Mouse (Mus musculus): Measurements from ENCODE around the gene Preb. TPM values are rescaled to one million over a fixed set of nuclear protein-coding genes. Genes with fewer than 3 reads are reported as not detected.

Gene Preb
- polyA plus RNA-seq, 1 experiment from 2014 or later: 124 TPM

DNA sequence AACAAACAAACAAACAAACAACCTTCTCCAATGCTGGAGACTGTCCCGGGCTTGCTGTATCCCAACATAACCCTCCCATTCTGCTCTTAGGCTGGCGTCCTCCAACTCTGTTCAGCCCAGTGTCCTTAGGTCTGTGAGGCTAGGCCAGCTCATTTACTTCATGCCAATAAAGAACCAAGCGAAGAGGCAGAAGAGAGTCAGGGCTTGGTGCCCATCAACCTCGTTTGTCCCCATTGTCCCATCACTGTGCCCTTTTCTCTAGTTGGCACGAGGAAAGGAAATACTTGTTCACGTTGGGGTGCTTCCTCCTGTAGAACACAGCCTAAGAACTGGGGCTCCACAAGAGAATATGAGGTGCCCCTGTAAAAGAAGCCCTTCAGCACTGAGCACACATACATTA lies 8.5 kb downstream of the Preb start:
- no peak for ATAC-seq (ENCODE audit: low FRiP score, low read depth)
- Histone ChIP-seq H3K4me3 (no peak overlapping the region), H3K4me2 (no peak overlapping the region), H3K4me1 (replicated peaks) (peaks cover 21% of the 10 kb centered on the region), H3K27ac (replicated peaks) (no peak overlapping the region), H3K27me3 (no peaks in the 10 kb centered on the region), H3K36me3 (peaks cover 24% of the 10 kb centered on the region), H3K9me3 (no peaks in the 10 kb centered on the region), H3K9ac (no peak overlapping the region)
- WGBS: 79% methylated on average over 6 of the region's 6 CpGs

DNA sequence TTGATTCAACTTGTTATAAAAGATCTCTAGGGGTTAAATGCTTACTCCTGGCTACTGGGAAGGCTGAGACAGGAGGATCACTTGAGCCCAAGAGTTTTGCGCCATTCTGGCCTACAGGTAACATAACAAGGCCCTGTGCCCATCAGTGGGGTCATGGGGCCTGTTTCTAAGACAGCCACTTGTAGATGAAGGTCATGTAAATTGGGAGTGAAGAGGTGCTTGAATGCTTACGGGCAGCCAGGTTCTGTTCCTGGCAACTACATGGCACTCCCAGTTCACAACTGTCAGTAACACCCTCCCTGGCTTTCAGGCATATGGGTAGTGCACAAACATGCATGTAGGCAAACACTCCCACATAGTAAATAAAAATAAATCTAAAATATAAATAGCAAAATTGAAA lies 9.2 kb downstream of the Preb start:
- H3K36me3 ChIP-seq: peaks cover 21% of the 10 kb centered on the region
- no peaks in the 10 kb centered on the region for H3K27me3 ChIP-seq
- no peak overlapping the region for H3K4me3 ChIP-seq
- H3K9me3 ChIP-seq: no peaks in the 10 kb centered on the region
- 92% methylated on average over 2 of the region's 2 CpGs for WGBS
- no peak overlapping the region for H3K27ac ChIP-seq (replicated peaks)
- H3K9ac ChIP-seq: no peak overlapping the region
- H3K4me2 ChIP-seq: peak overlapping the region; percentile 76
- H3K4me1 ChIP-seq (replicated peaks): peaks cover 21% of the 10 kb centered on the region
- ATAC-seq (ENCODE audit: low FRiP score, low read depth): no peak

DNA sequence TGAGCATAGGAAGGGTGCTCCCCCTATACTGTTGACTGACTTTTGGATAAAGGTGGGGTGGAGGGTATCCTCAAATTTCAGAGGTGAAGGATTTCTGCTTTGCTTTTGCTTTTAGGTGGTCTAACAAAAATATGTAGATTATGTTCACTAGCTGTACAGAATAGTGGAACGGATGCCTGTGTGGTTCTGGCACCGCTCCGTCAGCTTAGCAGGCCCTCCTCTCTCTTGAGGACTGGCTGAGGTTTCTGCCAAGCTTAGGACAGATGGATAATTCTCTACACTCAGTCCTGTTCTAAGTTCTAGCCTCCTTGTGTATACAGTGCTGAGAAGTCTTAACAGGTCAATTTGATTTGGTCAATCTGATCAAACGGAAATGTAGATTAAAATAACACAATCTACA lies 9.7 kb downstream of the Preb start:
- Histone ChIP-seq H3K36me3 (peaks cover 17% of the 10 kb centered on the region), H3K4me2 (peak overlapping the region; percentile 76), H3K27ac (replicated peaks) (peak overlapping the region; percentile 80; the same call in 1 of the 2 replicates), H3K9ac (peak overlapping the region; percentile 38), H3K27me3 (no peaks in the 10 kb centered on the region), H3K4me1 (replicated peaks) (peaks cover 25% of the 10 kb centered on the region), H3K9me3 (no peaks in the 10 kb centered on the region), H3K4me3 (peak overlapping the region; percentile 47)
- ATAC-seq (ENCODE audit: low FRiP score, low read depth): no peak
- 53% methylated on average over 4 of the region's 4 CpGs for WGBS

DNA sequence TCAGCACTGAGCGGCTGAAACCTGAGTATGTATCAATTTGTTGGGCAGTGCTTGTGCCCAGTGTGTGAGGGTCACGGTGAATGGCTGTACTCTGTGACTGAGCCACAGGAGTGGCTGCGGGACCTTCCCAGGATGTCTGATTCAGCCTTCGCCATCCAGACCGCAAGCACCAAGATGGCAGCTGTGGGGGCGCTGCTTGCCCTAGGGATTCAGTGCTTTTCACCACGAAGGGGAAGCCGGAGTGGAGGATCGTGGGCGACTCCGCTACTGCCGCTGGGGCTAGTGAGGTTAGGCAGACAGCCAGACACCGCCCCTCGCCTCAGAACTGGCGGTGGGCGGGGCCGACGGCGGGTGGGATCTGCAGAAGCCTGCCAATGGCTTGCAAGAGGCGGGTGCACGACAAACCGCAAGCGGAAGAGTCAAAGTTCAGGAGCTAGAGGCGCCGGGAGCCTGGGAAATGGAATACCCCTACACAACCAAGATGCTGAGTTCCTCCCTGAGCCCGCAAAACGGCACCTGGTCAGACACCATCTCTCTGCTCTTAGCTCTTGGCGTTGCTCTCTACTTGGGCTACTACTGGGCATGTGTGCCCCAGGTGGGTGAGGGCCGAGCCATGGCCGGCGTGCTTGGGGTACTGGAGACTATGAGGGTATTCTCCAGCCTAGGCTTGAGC lies 10.4 kb downstream of the Preb start:
- WGBS: under 1% methylated on average over 31 of the region's 31 CpGs
- Histone ChIP-seq H3K9ac (peak overlapping the region; percentile 49), H3K9me3 (no peaks in the 10 kb centered on the region), H3K36me3 (peaks cover 10% of the 10 kb centered on the region), H3K27me3 (no peaks in the 10 kb centered on the region), H3K4me2 (peak overlapping the region; percentile 76), H3K4me3 (peak overlapping the region; percentile 47), H3K4me1 (replicated peaks) (peaks cover 30% of the 10 kb centered on the region), H3K27ac (replicated peaks) (peak overlapping the region; percentile 80)
- ATAC-seq (ENCODE audit: low FRiP score, low read depth): peak; percentile 79

DNA sequence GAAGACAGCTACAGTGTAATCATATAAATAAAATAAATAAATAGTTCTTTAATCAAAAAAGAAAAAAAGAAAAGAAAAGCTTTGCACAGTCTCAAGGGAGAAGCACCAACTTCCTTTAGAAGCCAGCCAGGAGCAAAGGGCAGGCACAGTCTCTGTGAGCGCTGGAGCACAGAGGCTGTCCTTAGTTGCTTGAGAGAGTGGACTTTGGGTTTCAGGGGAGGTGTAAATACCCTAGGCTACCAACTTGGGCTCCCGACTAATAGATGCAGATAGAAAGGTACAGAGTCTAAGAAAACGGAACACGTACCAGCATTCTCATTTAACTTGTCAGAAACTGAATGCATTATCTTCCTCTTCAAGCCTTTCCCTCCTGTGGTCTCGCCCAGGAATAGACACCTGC lies 11.5 kb downstream of the Preb start:
- peaks cover 36% of the 10 kb centered on the region for H3K4me1 ChIP-seq (replicated peaks)
- ATAC-seq (ENCODE audit: low FRiP score, low read depth): no peak
- H3K36me3 ChIP-seq: peaks cover 4% of the 10 kb centered on the region; the same call in 1 of the 2 replicates
- H3K9me3 ChIP-seq: no peaks in the 10 kb centered on the region
- WGBS: 73% methylated on average over 5 of the region's 5 CpGs
- no peak overlapping the region for H3K9ac ChIP-seq
- H3K27ac ChIP-seq (replicated peaks): no peak overlapping the region
- no peak overlapping the region for H3K4me2 ChIP-seq
- H3K4me3 ChIP-seq: no peak overlapping the region
- no peaks in the 10 kb centered on the region for H3K27me3 ChIP-seq

DNA sequence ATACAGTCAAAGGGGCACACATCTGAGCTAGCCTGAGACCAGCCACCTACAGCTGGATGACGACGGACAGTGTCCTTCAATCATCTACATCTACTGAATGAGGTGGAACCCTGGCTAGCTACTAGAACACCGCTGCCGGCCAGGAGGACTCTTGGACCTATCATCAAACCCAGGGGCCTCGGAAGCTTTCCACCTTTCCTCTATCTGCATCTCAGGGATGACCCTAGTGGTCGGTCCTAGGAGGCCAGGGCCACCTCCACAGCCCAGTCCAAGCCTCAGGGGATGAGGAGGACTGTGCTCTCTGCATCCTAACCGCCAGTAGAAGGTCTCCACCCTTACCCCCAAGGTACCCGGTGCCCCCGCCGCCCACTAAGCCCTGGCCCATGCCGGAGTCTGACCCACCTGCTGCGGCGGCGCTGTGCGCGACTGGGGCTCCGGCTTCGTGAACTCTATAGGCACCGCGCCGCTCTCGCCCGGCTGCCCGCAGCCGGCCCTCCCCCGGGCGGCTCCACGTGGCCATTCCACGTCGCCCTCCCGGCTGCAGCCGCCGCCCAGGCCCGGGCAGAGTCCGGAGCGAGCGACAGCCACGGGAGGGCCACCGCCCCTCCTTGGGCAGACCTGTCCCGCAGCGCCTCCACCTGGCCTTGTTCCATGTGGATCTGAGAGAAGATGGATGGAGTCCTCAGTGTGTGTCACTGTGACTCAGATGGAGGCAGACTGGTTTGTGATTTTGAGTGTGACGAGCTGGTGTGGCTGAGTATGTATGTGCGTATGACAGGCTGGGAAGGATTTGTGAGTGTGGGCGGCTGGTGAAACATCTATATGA lies 15.0 kb downstream of the Preb start, which contains the start of gene Cgref1:
TSS of gene Cgref1 (minus strand) at position 636 of the 826 bp plus-strand sequence.
- Histone ChIP-seq H3K36me3 (no peaks in the 10 kb centered on the region), H3K4me1 (replicated peaks) (peaks cover 27% of the 10 kb centered on the region), H3K4me2 (peak within 1 kb of the TSS; percentile 81), H3K9me3 (no peaks in the 10 kb centered on the region), H3K27ac (replicated peaks) (peak within 1 kb of the TSS; percentile 43), H3K9ac (peak within 1 kb of the TSS; percentile 59), H3K4me3 (peak within 1 kb of the TSS; percentile 57), H3K27me3 (no peaks in the 10 kb centered on the region)
- WGBS: 4% methylated on average over 44 of the region's 44 CpGs
- peak; percentile 71 for ATAC-seq (ENCODE audit: low FRiP score, low read depth)

DNA sequence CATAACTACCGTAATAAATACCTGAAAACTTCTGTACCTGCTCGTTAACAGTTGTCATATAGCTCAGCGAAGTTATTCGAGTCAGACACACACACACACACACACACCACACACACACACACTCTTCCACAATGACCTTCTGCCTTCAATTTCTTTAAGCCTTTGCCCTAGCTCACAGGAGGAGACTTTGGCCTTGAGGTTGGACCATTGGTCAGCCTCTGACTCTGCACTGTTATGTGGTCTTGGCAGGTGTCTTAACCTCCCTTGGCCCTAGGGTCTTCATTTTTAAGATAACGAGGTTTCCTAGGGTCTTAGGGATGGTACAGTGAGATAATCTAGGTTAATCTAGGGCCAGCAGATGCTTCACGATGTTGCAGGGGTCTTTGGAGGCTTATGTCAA lies 15.8 kb downstream of the Preb start:
- H3K9me3 ChIP-seq: no peaks in the 10 kb centered on the region
- H3K27me3 ChIP-seq: no peaks in the 10 kb centered on the region
- H3K27ac ChIP-seq (replicated peaks): no peak overlapping the region
- no peaks in the 10 kb centered on the region for H3K36me3 ChIP-seq
- H3K4me2 ChIP-seq: peak overlapping the region; percentile 81
- peak overlapping the region; percentile 57 for H3K4me3 ChIP-seq
- H3K4me1 ChIP-seq (replicated peaks): peaks cover 23% of the 10 kb centered on the region
- 88% methylated on average over 6 of the region's 6 CpGs for WGBS
- peak overlapping the region; percentile 59; the same call in 1 of the 2 replicates for H3K9ac ChIP-seq
- ATAC-seq (ENCODE audit: low FRiP score, low read depth): no peak

DNA sequence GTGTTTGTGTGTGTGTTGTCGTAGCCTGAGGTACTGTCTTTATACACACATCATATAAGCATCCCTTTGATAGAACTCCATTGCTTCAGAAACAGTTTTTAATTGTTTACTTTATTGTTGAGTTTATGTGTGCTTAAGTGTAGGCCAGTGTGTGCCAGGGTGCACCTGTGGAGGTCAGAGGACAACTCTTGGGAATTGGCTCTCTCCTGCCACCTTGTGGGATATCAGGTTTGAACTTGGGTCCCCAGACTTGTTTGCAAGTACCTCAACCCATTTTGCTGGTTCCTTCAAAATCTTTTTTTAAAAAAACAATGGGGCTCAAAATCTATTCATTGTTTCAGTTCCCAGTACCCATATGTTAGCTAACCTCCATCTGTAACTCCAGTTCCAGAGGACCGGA lies 17.2 kb downstream of the Preb start:
- 95% methylated on average over 2 of the region's 2 CpGs for WGBS
- Histone ChIP-seq H3K27ac (replicated peaks) (no peak overlapping the region), H3K4me3 (no peak overlapping the region), H3K9me3 (no peaks in the 10 kb centered on the region), H3K4me2 (no peak overlapping the region), H3K36me3 (no peaks in the 10 kb centered on the region), H3K9ac (no peak overlapping the region), H3K27me3 (no peaks in the 10 kb centered on the region), H3K4me1 (replicated peaks) (peaks cover 15% of the 10 kb centered on the region)
- ATAC-seq (ENCODE audit: low FRiP score, low read depth): no peak

DNA sequence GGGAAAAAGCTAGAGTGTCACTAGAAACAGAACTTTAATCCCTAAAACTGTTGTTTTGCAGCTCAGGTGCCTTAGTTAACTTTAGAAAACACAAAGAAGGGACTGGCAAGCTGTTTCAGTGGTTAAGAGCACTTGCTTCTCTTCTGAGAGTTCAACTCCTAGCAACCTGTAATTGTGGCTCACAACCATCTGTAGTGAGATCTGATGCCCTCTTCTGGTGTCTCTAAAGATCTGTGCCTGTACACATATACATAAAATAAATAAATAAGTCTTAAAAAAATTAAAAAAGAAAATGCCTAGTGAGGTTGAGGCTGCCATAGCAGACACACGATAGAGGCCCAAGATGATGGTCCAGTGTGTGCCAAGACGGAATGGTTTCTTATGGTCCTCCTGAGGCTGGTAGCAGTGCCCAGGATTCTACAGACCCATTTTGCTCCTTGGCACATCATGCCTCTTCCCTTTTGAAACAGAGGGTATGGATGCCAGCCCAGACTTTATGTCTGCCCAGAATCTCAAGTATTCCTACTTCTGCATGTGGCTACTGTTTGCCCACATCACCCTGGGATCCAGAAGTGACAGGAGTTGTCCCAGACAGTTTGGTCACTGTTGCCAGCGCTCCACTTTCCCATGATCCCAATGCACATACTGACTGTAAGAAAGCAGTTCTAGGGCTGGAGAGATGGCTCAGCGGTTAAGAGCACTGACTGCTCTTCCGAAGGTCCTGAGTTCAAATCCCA lies 25.3 kb downstream of the Preb start:
- Histone ChIP-seq H3K4me2 (no peak overlapping the region), H3K27me3 (no peaks in the 10 kb centered on the region), H3K4me1 (replicated peaks) (no peaks in the 10 kb centered on the region), H3K27ac (replicated peaks) (no peak overlapping the region), H3K9ac (no peak overlapping the region), H3K4me3 (no peak overlapping the region), H3K9me3 (no peaks in the 10 kb centered on the region), H3K36me3 (0 out of 2 replicates have a peak, but pooled peaks cover 4% of the 10 kb centered on the region)
- 89% methylated on average over 5 of the region's 5 CpGs for WGBS
- ATAC-seq (ENCODE audit: low FRiP score, low read depth): no peak

DNA sequence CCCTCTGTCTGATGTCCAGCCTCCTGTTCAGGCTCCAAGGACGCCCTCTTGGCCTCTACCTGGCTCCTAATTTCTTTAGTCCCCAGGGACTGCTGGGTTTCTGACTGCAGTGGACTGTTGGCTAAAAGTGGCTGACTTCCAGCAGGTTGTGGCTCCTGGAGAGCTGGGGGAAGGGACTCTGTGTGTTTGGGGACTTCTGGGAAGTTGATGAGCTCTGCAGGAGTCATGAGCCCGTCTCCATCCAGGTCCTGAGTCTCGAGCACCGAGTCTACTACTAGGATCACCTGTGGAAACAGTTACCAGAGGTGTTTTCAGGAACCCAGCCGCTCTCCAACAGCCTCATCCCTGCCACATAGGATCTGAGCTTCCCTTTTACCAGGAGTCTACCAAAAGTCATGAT lies 26.5 kb downstream of the Preb start:
- Histone ChIP-seq H3K9me3 (no peaks in the 10 kb centered on the region), H3K27ac (replicated peaks) (no peak overlapping the region), H3K4me1 (replicated peaks) (no peaks in the 10 kb centered on the region), H3K36me3 (0 out of 2 replicates have a peak, but pooled peaks cover 4% of the 10 kb centered on the region), H3K4me2 (no peak overlapping the region), H3K27me3 (no peaks in the 10 kb centered on the region), H3K9ac (no peak overlapping the region), H3K4me3 (no peak overlapping the region)
- 67% methylated on average over 5 of the region's 5 CpGs for WGBS
- ATAC-seq (ENCODE audit: low FRiP score, low read depth): no peak

DNA sequence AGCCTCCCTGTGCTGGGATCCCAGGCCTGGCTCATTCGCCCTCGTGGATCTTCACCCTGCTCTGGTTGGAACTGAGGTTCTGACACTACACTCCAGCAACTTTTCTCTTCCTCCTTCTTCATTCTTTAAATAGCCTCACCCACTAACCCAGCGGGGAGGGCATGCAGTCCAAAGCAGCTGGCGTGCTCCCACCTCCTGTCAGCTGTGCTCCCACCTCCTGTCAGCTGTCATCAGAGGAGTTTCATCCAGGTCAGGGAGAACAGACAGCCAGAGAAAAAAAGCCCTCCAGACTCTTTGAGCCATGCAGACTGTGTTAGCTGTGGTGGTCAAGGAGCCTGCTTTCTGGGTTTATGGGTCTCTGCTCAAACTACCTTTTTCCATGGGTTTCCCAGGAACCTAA lies 28.8 kb downstream of the Preb start:
- 79% methylated on average over 4 of the region's 4 CpGs for WGBS
- no peaks in the 10 kb centered on the region for H3K9me3 ChIP-seq
- H3K27me3 ChIP-seq: no peaks in the 10 kb centered on the region
- no peak overlapping the region for H3K27ac ChIP-seq (replicated peaks)
- no peaks in the 10 kb centered on the region for H3K4me1 ChIP-seq (replicated peaks)
- no peak overlapping the region for H3K4me2 ChIP-seq
- H3K4me3 ChIP-seq: no peak overlapping the region
- 0 out of 2 replicates have a peak, but pooled peaks cover 4% of the 10 kb centered on the region for H3K36me3 ChIP-seq
- no peak overlapping the region for H3K9ac ChIP-seq
- no peak for ATAC-seq (ENCODE audit: low FRiP score, low read depth)

DNA sequence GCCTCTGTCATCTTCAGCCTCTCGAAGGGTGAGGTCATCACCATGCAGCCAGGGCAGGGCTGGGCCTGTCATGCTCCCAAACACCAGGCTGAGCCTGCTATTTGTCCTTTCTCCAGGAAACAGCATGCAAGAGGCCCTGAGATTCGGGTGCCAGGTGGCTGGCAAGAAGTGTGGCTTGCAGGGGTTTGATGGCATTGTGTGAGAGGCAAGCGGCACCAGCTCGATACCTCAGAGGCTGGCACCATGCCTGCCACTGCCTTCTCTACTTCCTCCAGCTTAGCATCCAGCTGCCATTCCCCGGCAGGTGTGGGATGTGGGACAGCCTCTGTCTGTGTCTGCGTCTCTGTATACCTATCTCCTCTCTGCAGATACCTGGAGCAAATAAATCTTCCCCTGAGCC lies 29.3 kb downstream of the Preb start:
- Histone ChIP-seq H3K4me3 (no peak overlapping the region), H3K4me2 (no peak overlapping the region), H3K4me1 (replicated peaks) (no peaks in the 10 kb centered on the region), H3K27ac (replicated peaks) (no peak overlapping the region), H3K9ac (no peak overlapping the region), H3K36me3 (0 out of 2 replicates have a peak, but pooled peaks cover 4% of the 10 kb centered on the region), H3K9me3 (no peaks in the 10 kb centered on the region), H3K27me3 (no peaks in the 10 kb centered on the region)
- ATAC-seq (ENCODE audit: low FRiP score, low read depth): no peak
- 73% methylated on average over 6 of the region's 6 CpGs for WGBS
